Mouse (Mus musculus) thymus, adult 2 months (tissue): ENCODE measurements around the gene Tha1. TPM values are rescaled to one million over a fixed set of nuclear protein-coding genes. Genes with fewer than 3 reads are reported as not detected.

Experiments used
- DNase-seq: peaks from one replicate; pipeline ENCODE4 v3.0.0; 2021
- H3K27ac ChIP-seq: fragments of 200-500 bp; 2 replicates; pipeline ENCODE4 v1.5.1; 2012; ENCODE audit warnings: low read length, control low read depth; ENCODE audit not compliant: control insufficient read depth, insufficient read depth
- H3K27me3 ChIP-seq: fragments of 200-500 bp; 2 replicates; pipeline ENCODE4 v1.6.1; 2012; ENCODE audit warnings: mild to moderate bottlenecking, low read length, moderate library complexity, mixed read lengths; ENCODE audit not compliant: control insufficient read depth, insufficient read depth
- H3K36me3 ChIP-seq: fragments of 200-500 bp; 2 replicates; pipeline ENCODE4 v1.6.1; 2012; ENCODE audit warnings: mild to moderate bottlenecking, low read length, moderate library complexity; ENCODE audit not compliant: control insufficient read depth, insufficient read depth
- H3K4me1 ChIP-seq: fragments of 200-500 bp; replicated peaks from 2 replicates; pipeline ENCODE4 v1.6.1; 2012; ENCODE audit warnings: low read length; ENCODE audit not compliant: control insufficient read depth, insufficient read depth
- H3K4me3 ChIP-seq: fragments of 200-500 bp; 2 replicates; pipeline ENCODE4 v1.5.1; 2012; ENCODE audit warnings: mild to moderate bottlenecking, low read length, control low read depth, moderate library complexity; ENCODE audit not compliant: control insufficient read depth, insufficient read depth
- CTCF ChIP-seq: fragments of 200-500 bp; IDR thresholded peaks from 2 replicates; pipeline ENCODE4 v1.5.1; 2012; ENCODE audit warnings: mild to moderate bottlenecking, control low read depth, low read length, moderate library complexity, borderline replicate concordance; ENCODE audit not compliant: control insufficient read depth, poor library complexity, insufficient read depth; ENCODE audit errors: extremely low read depth
- POLR2A ChIP-seq: fragments of 200-500 bp; IDR thresholded peaks from 2 replicates; pipeline ENCODE4 v1.6.1; 2012; ENCODE audit warnings: mild to moderate bottlenecking, low read length, control low read depth, moderate library complexity; ENCODE audit not compliant: control insufficient read depth, poor library complexity, insufficient read depth; ENCODE audit errors: extremely low read depth
- WGBS: fragments of 180-500 bp; shearing (Covaris S2); methylation state at CpG from one replicate; pipeline ENCODE4 v1.1.7; 2018; 5-methylcytosine and 5-hydroxymethylcytosine counted together
- polyA plus RNA-seq: library from polyadenylated mRNA; depleted of rRNA; stranded (reverse); fragments of >200 nt; gene quantifications from 2 replicates; pipeline ENCODE4 v1.2.3, GENCODE M21; 2012

Tha1 gene
- polyA plus RNA-seq, 1 experiment, result 16.9 TPM

DNA sequence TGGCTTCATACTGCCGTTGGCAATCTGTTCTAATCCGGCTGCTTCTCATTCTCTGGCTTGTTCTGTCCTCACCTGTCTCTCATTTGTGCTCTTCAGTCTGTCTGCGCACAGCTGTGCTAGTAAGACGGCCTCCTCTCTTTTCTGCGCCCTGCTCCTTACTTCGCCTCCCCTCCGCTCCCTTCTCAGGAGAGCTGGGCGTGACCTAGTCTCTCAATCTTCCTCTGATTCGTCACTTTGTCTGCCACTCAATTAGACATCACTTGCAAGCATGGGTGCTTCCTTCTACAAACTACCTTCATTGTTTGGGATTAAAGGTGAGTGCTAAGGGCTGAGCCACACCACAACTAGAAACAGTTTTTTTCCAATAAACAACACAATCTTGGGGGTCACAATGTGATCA is 19.0 kb downstream of the Tha1 start:
- H3K27ac ChIP-seq, result no peak overlapping the region
- peaks cover 36% of the 10 kb centered on the region; the same call in 1 of the 2 replicates for H3K36me3 ChIP-seq
- WGBS, result 94% methylated on average over 9 of the region's 9 CpGs
- H3K4me1 ChIP-seq, result peaks cover 6% of the 10 kb centered on the region
- TF ChIP-seq CTCF (no peak), POLR2A (no peak)
- DNase-seq, result no peak
- H3K27me3 ChIP-seq, result no peaks in the 10 kb centered on the region
- no peak overlapping the region for H3K4me3 ChIP-seq

DNA sequence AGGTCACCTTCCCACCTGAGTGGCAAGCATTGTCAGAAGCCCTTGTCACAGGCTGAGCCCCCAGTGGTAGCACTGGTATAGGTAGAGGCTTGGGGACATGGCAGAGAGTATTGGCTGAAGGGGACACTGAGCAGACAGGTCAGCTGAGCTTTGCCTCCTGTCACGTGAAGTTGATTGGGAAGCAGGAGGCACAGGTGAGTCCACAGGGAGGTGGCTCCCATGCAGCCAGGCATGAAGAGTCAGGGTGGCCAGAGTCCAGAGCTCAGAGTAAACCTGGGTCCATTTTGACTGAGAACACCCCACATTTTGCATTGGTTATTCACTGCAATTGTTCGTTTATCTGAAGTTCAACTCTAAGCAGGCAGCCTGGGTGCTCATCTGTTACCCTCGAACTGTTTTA is 20.4 kb downstream of the Tha1 start:
- Histone ChIP-seq H3K4me3 (no peak overlapping the region), H3K36me3 (peaks cover 36% of the 10 kb centered on the region; the same call in 1 of the 2 replicates), H3K27me3 (no peaks in the 10 kb centered on the region), H3K27ac (no peak overlapping the region), H3K4me1 (peaks cover 12% of the 10 kb centered on the region)
- WGBS, result 93% methylated on average over 3 of the region's 3 CpGs
- TF ChIP-seq POLR2A (no peak), CTCF (no peak)
- no peak for DNase-seq

DNA sequence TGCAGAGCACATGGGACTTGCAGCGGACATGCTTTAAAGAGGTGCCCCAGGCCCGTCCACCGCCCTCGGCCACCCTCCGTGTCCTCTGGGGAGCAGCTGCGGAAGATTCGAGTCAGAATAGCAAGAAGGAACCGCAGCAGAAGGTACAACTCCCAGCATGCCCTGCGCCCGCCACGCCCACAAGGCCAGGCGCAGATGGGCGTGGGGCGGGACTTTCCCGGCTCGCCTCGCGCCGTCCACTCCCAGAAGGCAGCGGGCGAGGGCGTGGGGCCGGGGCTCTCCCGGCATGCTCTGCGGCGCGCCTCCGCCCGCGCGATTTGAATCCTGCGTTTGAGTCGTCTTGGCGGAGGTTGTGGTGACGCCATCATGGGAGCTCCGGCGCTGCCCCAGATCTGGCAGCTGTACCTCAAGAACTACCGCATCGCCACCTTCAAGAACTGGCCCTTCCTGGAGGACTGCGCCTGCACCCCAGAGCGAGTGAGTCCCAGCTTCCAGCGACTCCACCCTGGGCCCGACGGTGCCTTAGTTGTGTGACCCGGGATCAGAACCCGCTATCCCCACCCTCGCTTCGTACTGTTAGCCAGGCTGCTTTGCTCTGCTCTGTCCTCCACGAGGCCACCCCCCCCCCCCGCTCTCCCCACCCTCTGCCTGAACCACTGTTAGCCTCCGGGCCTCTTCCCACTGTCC is 24.2 kb downstream of the Tha1 start, which contains the start of gene Birc5:
Gene Birc5, plus strand, starts transcription at position 267 of the 687 bp plus-strand sequence.
- Histone ChIP-seq H3K27ac (peak within 1 kb of the TSS; percentile 78), H3K36me3 (peaks cover 8% of the 10 kb centered on the region; the same call in 1 of the 2 replicates), H3K4me1 (peaks cover 12% of the 10 kb centered on the region), H3K27me3 (no peaks in the 10 kb centered on the region), H3K4me3 (peak within 1 kb of the TSS; percentile 64)
- WGBS, result under 1% methylated on average over 51 of the region's 51 CpGs
- DNase-seq, result peak; percentile 98
- TF ChIP-seq POLR2A, result peak; percentile 94
- peak; percentile 72 for TF ChIP-seq CTCF

DNA sequence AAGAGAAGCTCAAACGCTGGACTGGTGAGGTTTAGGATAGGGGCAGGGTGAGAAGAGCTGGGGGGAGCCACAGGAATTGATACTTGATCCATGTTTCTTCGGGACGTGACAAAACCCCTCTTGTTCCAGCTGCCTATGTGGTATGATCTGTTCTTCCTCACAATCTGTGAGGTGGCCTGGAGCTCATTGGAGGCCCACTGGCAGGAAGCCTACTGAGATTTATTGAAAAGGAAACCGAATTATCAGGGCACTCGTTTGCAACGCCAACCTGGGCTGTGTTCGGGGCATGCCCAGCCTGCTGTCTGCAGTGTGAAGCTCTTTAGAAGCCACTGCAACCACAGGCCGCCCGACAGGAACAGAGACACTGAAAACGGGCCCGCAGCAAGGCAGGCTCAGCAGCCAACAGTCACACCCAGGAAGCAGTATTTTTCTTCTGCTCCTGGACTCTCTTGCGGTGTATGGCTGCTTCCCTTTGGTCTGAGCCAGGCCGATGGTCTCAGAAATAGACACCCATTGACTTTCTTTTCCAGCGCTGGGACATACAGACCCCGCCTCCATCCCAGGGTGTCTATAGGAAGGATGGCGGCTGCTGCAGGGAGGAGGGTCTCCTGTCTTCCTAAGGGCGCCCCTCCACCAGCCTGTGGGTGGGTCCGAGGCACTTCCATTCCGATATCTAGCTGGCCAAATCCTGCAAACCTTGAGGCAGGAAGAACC is 24.9 kb downstream of the Tha1 start:
- peak overlapping the region; percentile 64 for H3K4me3 ChIP-seq
- H3K4me1 ChIP-seq, result peaks cover 12% of the 10 kb centered on the region
- no peak for TF ChIP-seq POLR2A
- no peak for TF ChIP-seq CTCF
- H3K27me3 ChIP-seq, result no peaks in the 10 kb centered on the region
- peaks cover 4% of the 10 kb centered on the region; the same call in 1 of the 2 replicates for H3K36me3 ChIP-seq
- DNase-seq, result peak; percentile 64
- WGBS, result 2% methylated on average over 19 of the region's 19 CpGs
- peak overlapping the region; percentile 78 for H3K27ac ChIP-seq

DNA sequence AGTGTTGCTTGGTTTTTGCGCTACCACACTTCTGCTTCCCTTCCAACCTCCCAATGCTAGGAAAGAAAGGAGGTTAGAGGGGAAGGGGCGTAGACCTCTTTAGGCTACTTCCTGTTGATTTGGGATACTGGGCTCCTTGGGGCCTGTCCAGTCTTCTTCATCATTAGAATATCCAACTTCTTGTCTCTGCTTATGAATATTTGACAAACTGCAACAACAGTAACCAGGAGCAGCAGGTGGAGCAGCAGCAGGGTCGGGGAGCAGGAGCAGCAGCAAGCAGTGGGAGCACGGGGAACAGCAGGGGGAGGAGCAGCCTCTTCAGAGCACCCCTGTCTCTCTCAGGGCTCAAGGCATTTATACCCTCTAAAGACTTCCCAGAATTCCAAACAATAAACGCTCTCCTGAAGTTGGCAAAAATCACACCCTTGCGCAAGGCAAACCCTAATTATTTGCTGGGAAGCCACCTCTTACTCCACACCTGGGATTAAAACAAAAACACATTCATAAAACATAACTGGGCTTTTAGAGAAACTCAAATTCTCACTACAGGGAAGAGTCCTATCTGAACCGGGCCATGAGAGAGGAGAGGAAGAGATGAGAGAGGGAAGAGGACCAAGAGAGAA is 25.6 kb downstream of the Tha1 start:
- H3K4me3 ChIP-seq, result no peak overlapping the region
- no peaks in the 10 kb centered on the region for H3K27me3 ChIP-seq
- WGBS, result 77% methylated on average over 7 of the region's 7 CpGs
- no peak for DNase-seq
- H3K27ac ChIP-seq, result peak overlapping the region; percentile 78
- TF ChIP-seq POLR2A, result no peak
- TF ChIP-seq CTCF, result no peak
- no peaks in the 10 kb centered on the region; the same call in 1 of the 2 replicates for H3K36me3 ChIP-seq
- H3K4me1 ChIP-seq, result peaks cover 12% of the 10 kb centered on the region

DNA sequence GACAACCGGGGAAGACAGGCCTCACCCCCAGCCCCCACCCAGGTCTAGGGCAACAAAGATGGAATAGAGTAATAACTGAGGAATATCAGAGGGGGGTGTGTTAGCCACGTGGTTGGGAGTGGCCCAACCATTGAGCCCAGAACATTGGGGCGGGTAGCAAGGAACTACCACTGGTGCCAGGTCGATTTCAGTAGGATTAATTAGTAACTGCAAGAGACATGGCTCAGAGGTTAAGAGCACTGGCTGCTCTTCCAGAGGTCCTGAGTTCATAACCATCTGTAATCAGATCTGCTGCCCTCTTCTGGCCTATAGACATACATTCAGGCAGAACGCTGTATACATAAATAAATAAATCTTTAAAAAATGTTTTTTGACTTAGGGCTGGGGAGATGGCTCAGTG is 26.6 kb downstream of the Tha1 start:
- no peak for DNase-seq
- Histone ChIP-seq H3K4me3 (no peak overlapping the region), H3K27ac (no peak overlapping the region), H3K4me1 (peaks cover 12% of the 10 kb centered on the region), H3K36me3 (no peaks in the 10 kb centered on the region), H3K27me3 (no peaks in the 10 kb centered on the region)
- 70% methylated on average over 5 of the region's 5 CpGs for WGBS
- no peak for TF ChIP-seq CTCF
- TF ChIP-seq POLR2A, result no peak
